In the genomic region with DNA sequence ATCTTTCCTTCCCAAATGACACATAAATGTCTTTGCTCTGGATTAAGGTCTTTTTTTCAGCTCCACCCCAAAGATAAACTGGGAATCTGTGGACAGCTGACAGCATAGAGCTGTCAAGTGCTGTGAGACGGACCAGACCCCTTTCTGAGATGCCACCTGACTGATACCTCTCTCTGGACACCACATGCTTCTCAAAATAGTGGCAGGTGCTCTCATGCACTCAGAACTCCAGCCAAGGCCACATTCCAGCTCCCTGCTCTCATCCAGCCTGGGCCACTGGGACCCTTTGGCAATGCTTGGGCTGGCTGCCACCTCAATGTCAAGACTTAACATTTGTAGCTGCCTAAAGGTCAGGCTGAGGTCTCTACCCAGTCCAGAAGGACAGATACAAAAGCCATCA, we compare ENCODE assay signal across 11 mouse cellular contexts. TPM values are rescaled to one million over a fixed set of nuclear protein-coding genes. Genes with fewer than 3 reads are reported as not detected.
DNase-seq lines count a peak whose midpoint lies in the region; ATAC-seq lines count a peak whose summit lies in the region.
"Had no signal": no experiment of that assay in that cellular context is flagged by ENCODE, and none has a peak within 500 bp of the region (broad histone marks: within the 10 kb centered on the region; RNA-seq: fewer than 3 reads in every experiment).

No protein-coding gene starts in this region.

- peak overlapping the region; percentile 95 for H3K27ac ChIP-seq in heart, embryonic 12.5 days (ENCODE audit: poor library complexity, severe bottlenecking)
- no peak overlapping the region for H3K27ac ChIP-seq in forebrain, embryonic 14.5 days (ENCODE audit: low read depth, low read length)
- H3K27ac ChIP-seq: hindbrain, embryonic 10.5 days; liver, embryonic 13.5 days; stomach, embryonic 15.5 days had no signal

- H3K4me3 ChIP-seq in heart, embryonic 12.5 days, result no peak overlapping the region
- H3K4me3 ChIP-seq in forebrain, embryonic 14.5 days (ENCODE audit: low read depth, low read length), result no peak overlapping the region
- H3K4me3 ChIP-seq: hindbrain, embryonic 10.5 days; liver, embryonic 13.5 days; stomach, embryonic 15.5 days had no signal

- peak; percentile 85 for ATAC-seq in heart, embryonic 12.5 days (ENCODE audit: insufficient number of reproducible peaks, low FRiP score)
- ATAC-seq in forebrain, embryonic 14.5 days, result no peak

- peaks cover 19% of the 10 kb centered on the region for H3K36me3 ChIP-seq in heart, embryonic 12.5 days
- no peaks in the 10 kb centered on the region for H3K36me3 ChIP-seq in forebrain, embryonic 14.5 days (ENCODE audit: control insufficient read depth, insufficient read depth, low read length)
- H3K36me3 ChIP-seq: liver, embryonic 13.5 days; stomach, embryonic 15.5 days had no signal

- intact Hi-C loops in gastrocnemius, postnatal 36 days (cut with DNase I), result no loop called here

- H3K9me3 ChIP-seq in heart, embryonic 12.5 days (replicated peaks), result no peaks in the 10 kb centered on the region
- H3K9me3 ChIP-seq in forebrain, embryonic 14.5 days (replicated peaks; ENCODE audit: control insufficient read depth, low read length), result no peaks in the 10 kb centered on the region
- H3K9me3 ChIP-seq: liver, embryonic 13.5 days; stomach, embryonic 15.5 days had no signal

- H3K4me2 ChIP-seq in heart, embryonic 12.5 days, result peak overlapping the region; percentile 35
- no peak overlapping the region for H3K4me2 ChIP-seq in forebrain, embryonic 14.5 days (ENCODE audit: low read length)
- H3K4me2 ChIP-seq: liver, embryonic 13.5 days; stomach, embryonic 15.5 days had no signal

- WGBS in heart, embryonic 12.5 days, result 7% methylated on average over 1 of the region's 1 CpGs
- 65% methylated on average over 1 of the region's 1 CpGs for WGBS in forebrain, embryonic 14.5 days

- H3K27me3 ChIP-seq in heart, embryonic 12.5 days (replicated peaks), result no peaks in the 10 kb centered on the region
- no peaks in the 10 kb centered on the region for H3K27me3 ChIP-seq in forebrain, embryonic 14.5 days (replicated peaks; ENCODE audit: control insufficient read depth, insufficient read depth, low read length)
- H3K27me3 ChIP-seq: liver, embryonic 13.5 days; stomach, embryonic 15.5 days had no signal

- H3K4me1 ChIP-seq in heart, embryonic 12.5 days (replicated peaks), result peaks cover 43% of the 10 kb centered on the region
- H3K4me1 ChIP-seq in forebrain, embryonic 14.5 days (ENCODE audit: control insufficient read depth, insufficient read depth, low read length), result no peaks in the 10 kb centered on the region
- H3K4me1 ChIP-seq: hindbrain, embryonic 10.5 days; liver, embryonic 13.5 days had no signal

- DNase-seq in cerebellum, adult 11 months, result peak; percentile 51
- DNase-seq in cerebellum, postnatal 4 days (ENCODE audit: low spot score in 2 of 2), result no peak
- DNase-seq in ovary, postnatal 36 days (ENCODE audit: low spot score), result peak; percentile 34
- no peak for DNase-seq in ovary, adult 18-20 months (ENCODE audit: low spot score)
- no peak for DNase-seq in forebrain, embryonic 14.5 days (ENCODE audit: low spot score)
- no peak for DNase-seq in gastrocnemius, postnatal 36 days
- DNase-seq in urinary bladder, postnatal 25 days (ENCODE audit: low spot score), result no peak
- DNase-seq: liver, embryonic 13.5 days had no signal

- no peak overlapping the region for H3K9ac ChIP-seq in heart, embryonic 12.5 days
- no peak overlapping the region for H3K9ac ChIP-seq in forebrain, embryonic 14.5 days (ENCODE audit: low read length)
- H3K9ac ChIP-seq: liver, embryonic 13.5 days; stomach, embryonic 15.5 days had no signal

RNA-seq across cellular contexts. Expression of a gene that starts 10.2 kb away (rescaled TPM):
- polyA plus RNA-seq in heart, embryonic 12.5 days (2016; fragmentation: Nextera tagmentation; extraction: Ambion mirVana), result 188 and 194 TPM in 2 replicates
- 101 and 114 TPM in 2 replicates for polyA plus RNA-seq in forebrain, embryonic 14.5 days (2014; fragmentation: Nextera tagmentation; extraction: Ambion mirVana)
- total RNA-seq in gastrocnemius, postnatal 36 days (2021), result 100 to 1,000 TPM; 104 to 125 TPM

Comparison
In these comparisons a context has a peak if more than half of its experiments do, and no peak if none do; other contexts are left out.
1. DNase-seq: peak in cerebellum, adult 11 months (single experiment) and ovary, postnatal 36 days (single experiment); none in cerebellum, postnatal 4 days (0 of 2), ovary, adult 18-20 months (single experiment), forebrain, embryonic 14.5 days (single experiment), gastrocnemius, postnatal 36 days (0 of 2) and urinary bladder, postnatal 25 days (single experiment).